Mouse (Mus musculus): ENCODE results near the gene Ccdc149. TPM values are rescaled to one million over a fixed set of nuclear protein-coding genes. Genes with fewer than 3 reads are reported as not detected.

Ccdc149 gene
- polyA plus RNA-seq, 1 experiment from 2014 or later: 11.1 TPM

GRCm38 (mm10) chr5:52408668-52409315 is 62.5 kb downstream of the Ccdc149 start:
- no peak for ATAC-seq (ENCODE audit: low FRiP score)
- Histone ChIP-seq H3K27ac (replicated peaks) (no peak overlapping the region), H3K4me3 (replicated peaks) (no peak overlapping the region), H3K4me1 (peaks cover 5% of the 10 kb centered on the region; the same call in 1 of the 2 replicates), H3K36me3 (no peaks in the 10 kb centered on the region; the same call in 1 of the 2 replicates), H3K9ac (replicated peaks) (no peak overlapping the region), H3K4me2 (no peak overlapping the region), H3K9me3 (replicated peaks) (no peaks in the 10 kb centered on the region), H3K27me3 (replicated peaks) (no peaks in the 10 kb centered on the region)
- WGBS: 43% methylated on average over 7 of the region's 7 CpGs

GRCm38 (mm10) chr5:52404373-52404772 is 66.9 kb downstream of the Ccdc149 start:
- Histone ChIP-seq H3K36me3 (peaks cover 5% of the 10 kb centered on the region), H3K9me3 (replicated peaks) (no peaks in the 10 kb centered on the region), H3K9ac (replicated peaks) (no peak overlapping the region), H3K27me3 (replicated peaks) (no peaks in the 10 kb centered on the region), H3K4me1 (peaks cover 5% of the 10 kb centered on the region; the same call in 1 of the 2 replicates), H3K4me2 (no peak overlapping the region), H3K27ac (replicated peaks) (no peak overlapping the region), H3K4me3 (replicated peaks) (no peak overlapping the region)
- 60% methylated on average over 8 of the region's 8 CpGs for WGBS
- no peak for ATAC-seq (ENCODE audit: low FRiP score)

GRCm38 (mm10) chr5:52393756-52394155 is 77.6 kb downstream of the Ccdc149 start:
- no peaks in the 10 kb centered on the region for H3K27me3 ChIP-seq (replicated peaks)
- no peaks in the 10 kb centered on the region for H3K9me3 ChIP-seq (replicated peaks)
- no peak overlapping the region for H3K27ac ChIP-seq (replicated peaks)
- H3K36me3 ChIP-seq: peaks cover 8% of the 10 kb centered on the region
- H3K4me3 ChIP-seq (replicated peaks): no peak overlapping the region
- no peak overlapping the region for H3K4me2 ChIP-seq
- no peak overlapping the region for H3K9ac ChIP-seq (replicated peaks)
- peaks cover 3% of the 10 kb centered on the region; the same call in 1 of the 2 replicates for H3K4me1 ChIP-seq
- 90% methylated on average over 4 of the region's 4 CpGs for WGBS
- ATAC-seq (ENCODE audit: low FRiP score): no peak

GRCm38 (mm10) chr5:52391471-52391870 is 79.8 kb downstream of the Ccdc149 start:
- Histone ChIP-seq H3K4me2 (no peak overlapping the region), H3K4me3 (replicated peaks) (no peak overlapping the region), H3K27me3 (replicated peaks) (no peaks in the 10 kb centered on the region), H3K9me3 (replicated peaks) (no peaks in the 10 kb centered on the region), H3K4me1 (peaks cover 3% of the 10 kb centered on the region; the same call in 1 of the 2 replicates), H3K27ac (replicated peaks) (no peak overlapping the region), H3K9ac (replicated peaks) (no peak overlapping the region), H3K36me3 (peaks cover 8% of the 10 kb centered on the region)
- WGBS: 73% methylated on average over 16 of the region's 16 CpGs
- ATAC-seq (ENCODE audit: low FRiP score): no peak

GRCm38 (mm10) chr5:52390381-52390780 is 80.9 kb downstream of the Ccdc149 start:
- no peak for ATAC-seq (ENCODE audit: low FRiP score)
- no peaks in the 10 kb centered on the region for H3K9me3 ChIP-seq (replicated peaks)
- 98% methylated on average over 6 of the region's 6 CpGs for WGBS

GRCm38 (mm10) chr5:52388092-52388749 is 83.1 kb downstream of the Ccdc149 start:
- H3K4me2 ChIP-seq: no peak overlapping the region
- no peak overlapping the region for H3K9ac ChIP-seq (replicated peaks)
- ATAC-seq (ENCODE audit: low FRiP score): no peak
- H3K27me3 ChIP-seq (replicated peaks): no peaks in the 10 kb centered on the region
- no peaks in the 10 kb centered on the region for H3K9me3 ChIP-seq (replicated peaks)
- WGBS: 76% methylated on average over 7 of the region's 7 CpGs
- H3K27ac ChIP-seq (replicated peaks): no peak overlapping the region
- H3K4me3 ChIP-seq (replicated peaks): no peak overlapping the region
- peaks cover 8% of the 10 kb centered on the region for H3K36me3 ChIP-seq
- H3K4me1 ChIP-seq: peaks cover 3% of the 10 kb centered on the region; the same call in 1 of the 2 replicates

More at GRCm38 (mm10) chr5:52390381-52390780, 80.9 kb downstream of the Ccdc149 start:
- Histone ChIP-seq H3K27ac (replicated peaks) (no peak overlapping the region), H3K9ac (replicated peaks) (no peak overlapping the region), H3K27me3 (replicated peaks) (no peaks in the 10 kb centered on the region), H3K4me1 (peaks cover 3% of the 10 kb centered on the region; the same call in 1 of the 2 replicates), H3K4me3 (replicated peaks) (no peak overlapping the region), H3K36me3 (peaks cover 8% of the 10 kb centered on the region), H3K4me2 (no peak overlapping the region)

GRCm38 (mm10) chr5:52386016-52386415 is 85.3 kb downstream of the Ccdc149 start:
- H3K9me3 ChIP-seq (replicated peaks): no peaks in the 10 kb centered on the region
- no peak overlapping the region for H3K27ac ChIP-seq (replicated peaks)
- peaks cover 8% of the 10 kb centered on the region for H3K36me3 ChIP-seq
- H3K4me3 ChIP-seq (replicated peaks): no peak overlapping the region
- H3K4me1 ChIP-seq: no peaks in the 10 kb centered on the region
- ATAC-seq (ENCODE audit: low FRiP score): no peak
- 72% methylated on average over 2 of the region's 2 CpGs for WGBS
- H3K4me2 ChIP-seq: no peak overlapping the region
- no peak overlapping the region for H3K9ac ChIP-seq (replicated peaks)
- H3K27me3 ChIP-seq (replicated peaks): no peaks in the 10 kb centered on the region

GRCm38 (mm10) chr5:52383748-52384147 is 87.6 kb downstream of the Ccdc149 start:
- Histone ChIP-seq H3K4me1 (no peaks in the 10 kb centered on the region), H3K27ac (replicated peaks) (no peak overlapping the region), H3K4me2 (no peak overlapping the region), H3K4me3 (replicated peaks) (no peak overlapping the region), H3K27me3 (replicated peaks) (no peaks in the 10 kb centered on the region), H3K9ac (replicated peaks) (no peak overlapping the region), H3K9me3 (replicated peaks) (no peaks in the 10 kb centered on the region), H3K36me3 (no peaks in the 10 kb centered on the region)
- no peak for ATAC-seq (ENCODE audit: low FRiP score)
- 95% methylated on average over 5 of the region's 5 CpGs for WGBS

GRCm38 (mm10) chr5:52382837-52383236 is 88.5 kb downstream of the Ccdc149 start:
- ATAC-seq (ENCODE audit: low FRiP score): no peak
- Histone ChIP-seq H3K4me2 (no peak overlapping the region), H3K36me3 (no peaks in the 10 kb centered on the region), H3K4me1 (no peaks in the 10 kb centered on the region), H3K4me3 (replicated peaks) (no peak overlapping the region), H3K27me3 (replicated peaks) (no peaks in the 10 kb centered on the region), H3K9me3 (replicated peaks) (no peaks in the 10 kb centered on the region), H3K9ac (replicated peaks) (no peak overlapping the region), H3K27ac (replicated peaks) (no peak overlapping the region)
- 71% methylated on average over 8 of the region's 8 CpGs for WGBS

GRCm38 (mm10) chr5:52375847-52376246 is 95.5 kb downstream of the Ccdc149 start:
- no peaks in the 10 kb centered on the region for H3K36me3 ChIP-seq
- no peaks in the 10 kb centered on the region for H3K9me3 ChIP-seq (replicated peaks)
- 82% methylated on average over 9 of the region's 9 CpGs for WGBS
- no peak overlapping the region for H3K4me2 ChIP-seq
- no peaks in the 10 kb centered on the region for H3K27me3 ChIP-seq (replicated peaks)
- H3K4me3 ChIP-seq (replicated peaks): no peak overlapping the region
- no peak for ATAC-seq (ENCODE audit: low FRiP score)
- H3K4me1 ChIP-seq: no peaks in the 10 kb centered on the region
- no peak overlapping the region for H3K27ac ChIP-seq (replicated peaks)
- no peak overlapping the region for H3K9ac ChIP-seq (replicated peaks)

- H3K27me3 ChIP-seq (replicated peaks): no peaks in the 10 kb centered on the region
- no peak overlapping the region for H3K9ac ChIP-seq (replicated peaks)
- 92% methylated on average over 6 of the region's 6 CpGs for WGBS
These were observed 100.4 kb downstream of the Ccdc149 start for GRCm38 (mm10) chr5:52370901-52371300.

More at GRCm38 (mm10) chr5:52370901-52371300, 100.4 kb downstream of the Ccdc149 start:
- Histone ChIP-seq H3K4me2 (no peak overlapping the region), H3K4me1 (peaks cover 5% of the 10 kb centered on the region; the same call in 1 of the 2 replicates), H3K36me3 (no peaks in the 10 kb centered on the region), H3K9me3 (replicated peaks) (no peaks in the 10 kb centered on the region), H3K4me3 (replicated peaks) (no peak overlapping the region), H3K27ac (replicated peaks) (no peak overlapping the region)
- no peak for ATAC-seq (ENCODE audit: low FRiP score)

Measured in neural tube, embryonic 15.5 days (tissue).